23 mouse cellular contexts compared by ENCODE assay signal in the genomic region with DNA sequence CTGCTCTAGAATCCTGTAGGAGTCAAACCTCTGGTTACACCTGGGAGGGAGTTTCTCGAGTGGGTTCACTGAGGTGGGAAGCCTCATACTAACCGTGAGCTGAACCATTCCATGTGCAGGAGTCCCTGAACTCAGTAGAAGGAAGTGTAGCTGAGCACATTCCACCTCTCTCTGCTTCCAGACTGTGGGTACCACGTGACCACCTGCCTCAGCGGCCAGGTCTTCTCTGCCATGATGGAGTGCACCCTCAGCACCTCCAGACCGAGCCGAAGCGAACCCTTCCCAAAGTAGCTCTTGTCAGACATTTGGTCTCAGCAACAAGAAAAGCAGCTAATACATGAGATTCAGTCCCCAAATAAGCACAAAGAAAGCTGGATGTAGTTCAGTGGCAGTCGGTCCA.
"Had no signal": no experiment of that assay in that cellular context is flagged by ENCODE, and none has a peak within 500 bp of the region (broad histone marks: within the 10 kb centered on the region; RNA-seq: fewer than 3 reads in every experiment).

No protein-coding gene starts in this region.

- H3K36me3 ChIP-seq: limb, embryonic 12.5 days; limb, embryonic 15.5 days; lung, embryonic 15.5 days; midbrain, embryonic 12.5 days; midbrain, embryonic 15.5 days; neural tube, embryonic 12.5 days; neural tube, embryonic 15.5 days had no signal

- ATAC-seq: intestine, embryonic 16.5 days; midbrain, embryonic 15.5 days had no signal

- H3K9ac ChIP-seq: limb, embryonic 12.5 days; limb, embryonic 15.5 days; lung, embryonic 15.5 days; midbrain, embryonic 12.5 days; midbrain, embryonic 15.5 days; neural tube, embryonic 12.5 days; neural tube, embryonic 15.5 days had no signal

- H3K27ac ChIP-seq: layer of hippocampus, adult 2 months; limb, embryonic 12.5 days; limb, embryonic 15.5 days; lung, embryonic 15.5 days; macrophage; midbrain, embryonic 12.5 days; midbrain, embryonic 15.5 days; neural tube, embryonic 12.5 days; neural tube, embryonic 15.5 days; stomach, postnatal 0 days had no signal

- H3K27me3 ChIP-seq: limb, embryonic 12.5 days; limb, embryonic 15.5 days; lung, embryonic 15.5 days; midbrain, embryonic 15.5 days; neural tube, embryonic 12.5 days had no signal

- H3K4me3 ChIP-seq: layer of hippocampus, adult 2 months; limb, embryonic 12.5 days; limb, embryonic 15.5 days; lung, embryonic 15.5 days; midbrain, embryonic 12.5 days; midbrain, embryonic 15.5 days; neural tube, embryonic 12.5 days; neural tube, embryonic 15.5 days had no signal

- DNase-seq: kidney, adult 18-20 months; kidney, adult 9 months; kidney, postnatal 14 days; layer of hippocampus, adult 9-11 months; lung, adult 18-20 months; lung, postnatal 14 days; right cerebral cortex, adult 18-20 months; right cerebral cortex, postnatal 14 days; right cerebral cortex, postnatal 4 days; thymus, adult 2 months; thymus, postnatal 14 days; thymus, postnatal 4 days had no signal

- H3K4me2 ChIP-seq: limb, embryonic 12.5 days; limb, embryonic 15.5 days; lung, embryonic 15.5 days; midbrain, embryonic 12.5 days; midbrain, embryonic 15.5 days; neural tube, embryonic 12.5 days; neural tube, embryonic 15.5 days had no signal

- H3K9me3 ChIP-seq: limb, embryonic 12.5 days; limb, embryonic 15.5 days; lung, embryonic 15.5 days; midbrain, embryonic 12.5 days; midbrain, embryonic 15.5 days; neural tube, embryonic 12.5 days; neural tube, embryonic 15.5 days had no signal
